ENCODE assay signal across 20 mouse cellular contexts in the genomic region with DNA sequence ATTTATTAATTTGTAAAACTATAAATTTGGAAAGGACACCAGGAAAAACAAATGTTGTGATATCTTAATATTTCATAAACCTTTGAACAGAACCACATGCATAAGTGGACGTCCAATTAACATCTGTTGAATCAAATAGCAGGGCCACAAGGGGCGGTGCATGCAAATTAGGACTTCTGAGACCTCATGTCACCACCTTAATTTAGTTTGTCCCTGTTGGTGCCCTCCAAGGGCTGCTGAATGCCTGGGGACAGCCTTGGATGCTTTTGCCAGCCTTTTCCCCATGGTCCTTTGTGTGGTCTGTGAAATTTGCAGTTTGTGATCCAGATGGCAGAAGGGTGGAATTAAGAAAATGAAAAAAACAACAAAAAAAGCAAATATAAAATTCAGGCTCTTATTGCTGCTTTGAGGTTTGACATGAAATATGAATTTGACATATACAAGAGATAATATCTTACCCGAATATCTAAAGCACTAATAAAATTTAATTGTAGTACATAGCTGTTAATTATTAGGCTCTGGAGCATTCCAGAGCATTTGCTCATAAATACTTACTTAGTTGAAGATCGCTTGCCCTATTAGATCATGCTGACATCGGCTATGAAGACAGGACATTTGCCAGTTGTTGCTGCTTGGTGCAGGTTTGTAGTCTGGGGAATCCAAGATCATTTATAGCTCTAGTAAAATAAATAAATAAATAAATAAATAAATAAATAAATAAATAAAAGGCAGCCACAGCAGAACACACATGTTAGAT.
DNase-seq lines count a peak whose midpoint lies in the region; ATAC-seq and TF ChIP-seq lines count a peak whose summit lies in the region.
"Had no signal": no experiment of that assay in that cellular context is flagged by ENCODE, and none has a peak within 500 bp of the region (broad histone marks: within the 10 kb centered on the region; RNA-seq: fewer than 3 reads in every experiment).

No protein-coding gene starts in this region.

- WGBS in embryonic facial prominence, embryonic 14.5 days = 76% methylated on average over 5 of the region's 5 CpGs
- WGBS in embryonic facial prominence, embryonic 10.5 days = 79% methylated on average over 5 of the region's 5 CpGs
- WGBS in kidney, postnatal 0 days = 55% methylated on average over 5 of the region's 5 CpGs
- WGBS in embryonic facial prominence, embryonic 15.5 days = 64% methylated on average over 5 of the region's 5 CpGs

- DNase-seq in embryonic facial prominence, embryonic 14.5 days (ENCODE audit: low spot score) = no peak
- DNase-seq in embryonic facial prominence, embryonic 10.5 days (ENCODE audit: low spot score) = no peak
- peak; percentile 85 for DNase-seq in kidney, postnatal 0 days (ENCODE audit: low spot score)
- no peak for DNase-seq in kidney, postnatal 25 days
- peak; percentile 73 for DNase-seq in Muller cell, postnatal 12 days (ENCODE audit: inconsistent ontology term)
- no peak for DNase-seq in ovary, postnatal 14 days (ENCODE audit: low spot score)
- DNase-seq: adrenal gland, adult 8-10 months; cerebellum, adult 8-10 months; cerebellum, postnatal 14 days; gastrocnemius, adult 2 months; gastrocnemius, postnatal 25 days had no signal

- no peaks in the 10 kb centered on the region for H3K27me3 ChIP-seq in embryonic facial prominence, embryonic 14.5 days (replicated peaks; ENCODE audit: control insufficient read depth, insufficient read depth, low read length)
- H3K27me3 ChIP-seq in embryonic facial prominence, embryonic 10.5 days (replicated peaks; ENCODE audit: low read depth, poor library complexity, severe bottlenecking) = no peaks in the 10 kb centered on the region
- H3K27me3 ChIP-seq in kidney, postnatal 0 days (ENCODE audit: insufficient read depth, low read length) = no peaks in the 10 kb centered on the region
- H3K27me3 ChIP-seq in embryonic facial prominence, embryonic 15.5 days = no peaks in the 10 kb centered on the region
- H3K27me3 ChIP-seq: CH12.LX; embryonic facial prominence, embryonic 13.5 days; heart, embryonic 12.5 days had no signal

- H3K27ac ChIP-seq in embryonic facial prominence, embryonic 14.5 days (replicated peaks; ENCODE audit: low read depth, low read length) = no peak overlapping the region
- no peak overlapping the region for H3K27ac ChIP-seq in embryonic facial prominence, embryonic 10.5 days (replicated peaks)
- no peak overlapping the region for H3K27ac ChIP-seq in kidney, postnatal 0 days
- H3K27ac ChIP-seq in embryonic facial prominence, embryonic 15.5 days (replicated peaks) = no peak overlapping the region
- H3K27ac ChIP-seq: embryonic facial prominence, embryonic 13.5 days; forebrain, embryonic 10.5 days; gastrocnemius, adult 2 months; hindbrain, embryonic 10.5 days; hindbrain, embryonic 14.5 days had no signal

- no peaks in the 10 kb centered on the region for H3K4me1 ChIP-seq in embryonic facial prominence, embryonic 14.5 days (ENCODE audit: control insufficient read depth, insufficient read depth, low read length)
- no peaks in the 10 kb centered on the region for H3K4me1 ChIP-seq in embryonic facial prominence, embryonic 10.5 days
- H3K4me1 ChIP-seq in kidney, postnatal 0 days (replicated peaks; ENCODE audit: insufficient read depth, low read length) = no peaks in the 10 kb centered on the region
- no peaks in the 10 kb centered on the region; the same call in 1 of the 2 replicates for H3K4me1 ChIP-seq in embryonic facial prominence, embryonic 15.5 days
- H3K4me1 ChIP-seq: embryonic facial prominence, embryonic 13.5 days; heart, embryonic 12.5 days had no signal

- H3K4me3 ChIP-seq in embryonic facial prominence, embryonic 14.5 days (ENCODE audit: low read depth, low read length) = no peak overlapping the region
- no peak overlapping the region for H3K4me3 ChIP-seq in embryonic facial prominence, embryonic 10.5 days
- no peak overlapping the region for H3K4me3 ChIP-seq in kidney, postnatal 0 days (replicated peaks; ENCODE audit: low read depth, low read length)
- no peak overlapping the region for H3K4me3 ChIP-seq in embryonic facial prominence, embryonic 15.5 days (replicated peaks)
- H3K4me3 ChIP-seq: embryonic facial prominence, embryonic 13.5 days; erythroblast, embryonic 14.5 days; forebrain, embryonic 10.5 days; gastrocnemius, adult 2 months; heart, embryonic 12.5 days; hindbrain, embryonic 10.5 days had no signal

- no peaks in the 10 kb centered on the region for H3K9me3 ChIP-seq in embryonic facial prominence, embryonic 14.5 days (ENCODE audit: control insufficient read depth, low read length)
- H3K9me3 ChIP-seq in embryonic facial prominence, embryonic 10.5 days = no peaks in the 10 kb centered on the region
- no peaks in the 10 kb centered on the region for H3K9me3 ChIP-seq in kidney, postnatal 0 days (replicated peaks; ENCODE audit: low read length)
- H3K9me3 ChIP-seq in embryonic facial prominence, embryonic 15.5 days (replicated peaks) = no peaks in the 10 kb centered on the region
- H3K9me3 ChIP-seq: embryonic facial prominence, embryonic 13.5 days; forebrain, embryonic 10.5 days; heart, embryonic 12.5 days; hindbrain, embryonic 10.5 days had no signal

- H3K4me2 ChIP-seq in embryonic facial prominence, embryonic 14.5 days (ENCODE audit: low read depth, low read length) = no peak overlapping the region
- H3K4me2 ChIP-seq in kidney, postnatal 0 days (ENCODE audit: low read length) = no peak overlapping the region
- H3K4me2 ChIP-seq in embryonic facial prominence, embryonic 15.5 days (replicated peaks) = no peak overlapping the region
- H3K4me2 ChIP-seq: embryonic facial prominence, embryonic 13.5 days; heart, embryonic 12.5 days; hindbrain, embryonic 14.5 days had no signal

- TF ChIP-seq CTCF in kidney, postnatal 0 days (IDR thresholded peaks at IDR 0.05; ENCODE audit: low read depth) = no peak

- peak; percentile 63; the same call in 1 of the 2 replicates for ATAC-seq in embryonic facial prominence, embryonic 14.5 days (ENCODE audit: low read depth)
- no peak for ATAC-seq in kidney, postnatal 0 days (replicated peaks; ENCODE audit: low FRiP score, low read depth)
- ATAC-seq in embryonic facial prominence, embryonic 15.5 days (ENCODE audit: insufficient number of reproducible peaks, low FRiP score, low TSS enrichment, low read depth) = peak; percentile 54; the same call in 1 of the 2 replicates
- ATAC-seq: forebrain, embryonic 14.5 days had no signal

- H3K36me3 ChIP-seq in embryonic facial prominence, embryonic 14.5 days (ENCODE audit: control insufficient read depth, insufficient read depth, low read length) = no peaks in the 10 kb centered on the region
- H3K36me3 ChIP-seq in embryonic facial prominence, embryonic 10.5 days (replicated peaks) = no peaks in the 10 kb centered on the region
- no peaks in the 10 kb centered on the region for H3K36me3 ChIP-seq in kidney, postnatal 0 days (ENCODE audit: insufficient read depth, low read length)
- no peaks in the 10 kb centered on the region for H3K36me3 ChIP-seq in embryonic facial prominence, embryonic 15.5 days
- H3K36me3 ChIP-seq: embryonic facial prominence, embryonic 13.5 days; forebrain, embryonic 10.5 days; heart, embryonic 12.5 days; hindbrain, embryonic 10.5 days had no signal

- H3K9ac ChIP-seq in embryonic facial prominence, embryonic 14.5 days (ENCODE audit: low read depth, low read length) = no peak overlapping the region
- no peak overlapping the region for H3K9ac ChIP-seq in kidney, postnatal 0 days (ENCODE audit: low read depth, low read length)
- H3K9ac ChIP-seq in embryonic facial prominence, embryonic 15.5 days = no peak overlapping the region
- H3K9ac ChIP-seq: embryonic facial prominence, embryonic 13.5 days; heart, embryonic 12.5 days; hindbrain, embryonic 14.5 days had no signal

Comparison
In these comparisons a context has a peak if more than half of its experiments do, and no peak if none do; other contexts are left out.
1. DNase-seq: peak in kidney, postnatal 0 days (single experiment) and Muller cell, postnatal 12 days (single experiment); none in embryonic facial prominence, embryonic 14.5 days (single experiment), embryonic facial prominence, embryonic 10.5 days (single experiment), kidney, postnatal 25 days (0 of 2) and ovary, postnatal 14 days (single experiment).